Mouse (Mus musculus): Measurements from ENCODE around the gene Fam57b. TPM values are rescaled to one million over a fixed set of nuclear protein-coding genes. Genes with fewer than 3 reads are reported as not detected.

Gene Fam57b
- total RNA-seq, 1 experiment, result 1.9 TPM

DNA sequence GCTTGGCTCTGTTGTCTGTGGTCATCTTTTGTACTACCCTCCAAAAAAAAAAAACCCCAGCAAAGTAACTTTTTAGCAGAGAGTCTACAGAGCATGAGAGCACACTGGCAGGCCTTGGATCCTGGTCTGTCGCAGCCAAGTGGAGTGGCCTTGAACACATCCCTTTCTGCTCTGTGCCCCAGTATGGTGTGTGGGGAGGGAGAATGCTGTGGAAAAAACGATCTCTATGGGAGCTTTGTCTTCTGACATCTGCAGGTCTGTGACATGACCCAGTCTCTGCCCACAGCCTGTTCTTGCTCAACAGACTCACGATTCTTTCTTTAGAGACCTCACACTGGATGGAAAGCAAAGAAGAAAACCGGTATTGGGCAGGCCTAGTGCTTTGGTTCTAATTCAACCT lies 36.5 kb upstream of the Fam57b start:
- peaks cover 24% of the 10 kb centered on the region for H3K36me3 ChIP-seq (ENCODE audit: control insufficient read depth, insufficient read depth, low read length, poor library complexity, severe bottlenecking)
- H3K4me1 ChIP-seq (ENCODE audit: control insufficient read depth in 2 of 2, insufficient read depth in 2 of 2, low read length in 2 of 2, poor library complexity in 1 of 2), result peaks cover 5 to 19% of the 10 kb centered on the region in 2 experiments; a peak in 2 of 4 replicates
- H3K27ac ChIP-seq (ENCODE audit: insufficient read depth, low read depth, low read length, poor library complexity, severe bottlenecking), result peak overlapping the region; percentile 54; the same call in 1 of the 2 replicates
- TF ChIP-seq ZC3H11A (IDR thresholded peaks at IDR 0.05; ENCODE audit: borderline replicate concordance, low read depth, low read length) (no peak), ZNF384 (IDR thresholded peaks at IDR 0.05; ENCODE audit: low read depth, low read length) (no peak), CHD2 (IDR thresholded peaks at IDR 0.05; ENCODE audit: low read depth, low read length) (no peak), MAFK (IDR thresholded peaks at IDR 0.05; ENCODE audit: insufficient read depth, low read depth, low read length) (no peak), HCFC1 (IDR thresholded peaks at IDR 0.05; ENCODE audit: borderline replicate concordance, insufficient read depth, low read length) (no peak)
- in situ Hi-C loops (cut with MboI; ENCODE audit: low sequenced_read_pairs in 2 of 2, unreplicated experiment in 2 of 2), result no loop called here
- H3K9ac ChIP-seq (ENCODE audit: insufficient read depth, low read depth, low read length, poor library complexity, severe bottlenecking), result peak overlapping the region; percentile 54; the same call in 1 of the 2 replicates
- H3K4me3 ChIP-seq (ENCODE audit: insufficient read depth in 1 of 2, low read depth in 1 of 2, low read length in 2 of 2, poor library complexity in 1 of 2, severe bottlenecking in 1 of 2), result peak overlapping the region; percentile 92 to 99; a peak in 2 of 4 replicates
- H3K9me3 ChIP-seq (ENCODE audit: control insufficient read depth, insufficient read depth, low read depth, low read length), result no peaks in the 10 kb centered on the region
- DNase-seq (ENCODE audit: low read depth, low spot score), result no peak

GRCm38 (mm10) chr7:126761529-126762067 lies 35.9 kb upstream of the Fam57b start:
- Histone ChIP-seq H3K4me3 (ENCODE audit: insufficient read depth in 1 of 2, low read depth in 1 of 2, low read length in 2 of 2, poor library complexity in 1 of 2, severe bottlenecking in 1 of 2) (no peak overlapping the region), H3K27ac (ENCODE audit: insufficient read depth, low read depth, low read length, poor library complexity, severe bottlenecking) (peak overlapping the region; percentile 54; the same call in 1 of the 2 replicates), H3K9me3 (ENCODE audit: control insufficient read depth, insufficient read depth, low read depth, low read length) (no peaks in the 10 kb centered on the region), H3K36me3 (ENCODE audit: control insufficient read depth, insufficient read depth, low read length, poor library complexity, severe bottlenecking) (peaks cover 24% of the 10 kb centered on the region), H3K9ac (ENCODE audit: insufficient read depth, low read depth, low read length, poor library complexity, severe bottlenecking) (no peak overlapping the region), H3K4me1 (ENCODE audit: control insufficient read depth in 2 of 2, insufficient read depth in 2 of 2, low read length in 2 of 2, poor library complexity in 1 of 2) (peaks cover 5 to 22% of the 10 kb centered on the region in 2 experiments; a peak in 2 of 4 replicates)
- TF ChIP-seq HCFC1 (IDR thresholded peaks at IDR 0.05; ENCODE audit: borderline replicate concordance, insufficient read depth, low read length) (no peak), CHD2 (IDR thresholded peaks at IDR 0.05; ENCODE audit: low read depth, low read length) (no peak), ZNF384 (IDR thresholded peaks at IDR 0.05; ENCODE audit: low read depth, low read length) (no peak), MAFK (IDR thresholded peaks at IDR 0.05; ENCODE audit: insufficient read depth, low read depth, low read length) (no peak)
- no peak for DNase-seq (ENCODE audit: low read depth, low spot score)
- in situ Hi-C loops (cut with MboI; ENCODE audit: low sequenced_read_pairs in 2 of 2, unreplicated experiment in 2 of 2), result no loop called here

DNA sequence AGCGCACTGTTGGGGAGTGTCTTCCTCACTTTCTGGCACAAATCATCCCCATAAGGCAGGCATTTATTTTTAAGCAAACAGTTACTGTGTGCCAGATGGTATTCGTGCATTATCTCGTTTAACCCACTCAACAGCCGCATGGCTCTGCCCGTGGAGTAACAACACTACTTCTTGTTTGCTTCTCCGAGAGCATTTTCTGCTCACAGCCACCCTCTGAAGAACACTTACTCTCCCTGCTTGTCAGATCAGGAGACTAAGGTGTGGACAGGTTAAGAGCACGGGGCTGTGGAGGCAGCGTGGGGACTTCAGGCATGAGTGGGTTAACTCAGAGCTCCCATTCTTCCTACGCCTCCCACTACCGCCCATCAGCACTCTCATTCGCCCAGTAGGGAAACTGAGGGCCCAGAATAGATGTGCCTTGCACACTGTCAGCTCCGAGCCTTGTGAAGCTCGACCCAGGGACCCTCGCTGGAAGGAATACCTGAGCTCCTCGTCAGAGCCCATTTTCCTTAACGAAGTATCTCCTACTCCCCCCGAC lies 34.9 kb upstream of the Fam57b start:
- in situ Hi-C loops (cut with MboI; ENCODE audit: low sequenced_read_pairs in 2 of 2, unreplicated experiment in 2 of 2), result no loop called here
- Histone ChIP-seq H3K36me3 (ENCODE audit: control insufficient read depth, insufficient read depth, low read length, poor library complexity, severe bottlenecking) (peaks cover 28% of the 10 kb centered on the region), H3K4me3 (ENCODE audit: insufficient read depth in 1 of 2, low read depth in 1 of 2, low read length in 2 of 2, poor library complexity in 1 of 2, severe bottlenecking in 1 of 2) (no peak overlapping the region), H3K4me1 (ENCODE audit: control insufficient read depth in 2 of 2, insufficient read depth in 2 of 2, low read length in 2 of 2, poor library complexity in 1 of 2) (peaks cover 5 to 22% of the 10 kb centered on the region in 2 experiments; a peak in 2 of 4 replicates), H3K9me3 (ENCODE audit: control insufficient read depth, insufficient read depth, low read depth, low read length) (no peaks in the 10 kb centered on the region), H3K9ac (ENCODE audit: insufficient read depth, low read depth, low read length, poor library complexity, severe bottlenecking) (no peak overlapping the region), H3K27ac (ENCODE audit: insufficient read depth, low read depth, low read length, poor library complexity, severe bottlenecking) (no peak overlapping the region)
- TF ChIP-seq ZC3H11A (IDR thresholded peaks at IDR 0.05; ENCODE audit: borderline replicate concordance, low read depth, low read length), result no peak
- no peak for TF ChIP-seq ZNF384 (IDR thresholded peaks at IDR 0.05; ENCODE audit: low read depth, low read length)
- TF ChIP-seq CHD2 (IDR thresholded peaks at IDR 0.05; ENCODE audit: low read depth, low read length), result no peak
- TF ChIP-seq HCFC1 (IDR thresholded peaks at IDR 0.05; ENCODE audit: borderline replicate concordance, insufficient read depth, low read length), result no peak
- no peak for TF ChIP-seq MAFK (IDR thresholded peaks at IDR 0.05; ENCODE audit: insufficient read depth, low read depth, low read length)
- DNase-seq (ENCODE audit: low read depth, low spot score), result no peak

GRCm38 (mm10) chr7:126765540-126765939 lies 31.9 kb upstream of the Fam57b start:
- Histone ChIP-seq H3K4me3 (ENCODE audit: insufficient read depth in 1 of 2, low read depth in 1 of 2, low read length in 2 of 2, poor library complexity in 1 of 2, severe bottlenecking in 1 of 2) (no peak overlapping the region), H3K36me3 (ENCODE audit: control insufficient read depth, insufficient read depth, low read length, poor library complexity, severe bottlenecking) (peaks cover 30% of the 10 kb centered on the region), H3K4me1 (ENCODE audit: control insufficient read depth in 2 of 2, insufficient read depth in 2 of 2, low read length in 2 of 2, poor library complexity in 1 of 2) (peaks cover 4 to 22% of the 10 kb centered on the region in 2 experiments; a peak in 2 of 4 replicates), H3K9me3 (ENCODE audit: control insufficient read depth, insufficient read depth, low read depth, low read length) (no peaks in the 10 kb centered on the region), H3K9ac (ENCODE audit: insufficient read depth, low read depth, low read length, poor library complexity, severe bottlenecking) (no peak overlapping the region), H3K27ac (ENCODE audit: insufficient read depth, low read depth, low read length, poor library complexity, severe bottlenecking) (no peak overlapping the region)
- TF ChIP-seq CHD2 (IDR thresholded peaks at IDR 0.05; ENCODE audit: low read depth, low read length), result no peak
- no peak for TF ChIP-seq HCFC1 (IDR thresholded peaks at IDR 0.05; ENCODE audit: borderline replicate concordance, insufficient read depth, low read length)
- TF ChIP-seq MAFK (IDR thresholded peaks at IDR 0.05; ENCODE audit: insufficient read depth, low read depth, low read length), result no peak
- no peak for TF ChIP-seq ZC3H11A (IDR thresholded peaks at IDR 0.05; ENCODE audit: borderline replicate concordance, low read depth, low read length)
- TF ChIP-seq ZNF384 (IDR thresholded peaks at IDR 0.05; ENCODE audit: low read depth, low read length), result no peak
- no peak for DNase-seq (ENCODE audit: low read depth, low spot score)
- in situ Hi-C loops (cut with MboI; ENCODE audit: low sequenced_read_pairs in 2 of 2, unreplicated experiment in 2 of 2), result no loop called here

Measured in ES-E14 (cell line).